Mouse (Mus musculus) hindlimb bud, embryonic 11.5 days (tissue): ENCODE measurements at regions not wholly inside any gene's neighbourhood (a gene's known extent, or its start where the extent isn't known, plus 50 kb on each side); places are given as distances from the start of the nearest gene placed in this dataset.

Experiments used
- DNase-seq: peaks from one replicate; pipeline ENCODE4 v3.0.0-alpha.2; 2012; ENCODE audit warnings: low read depth, low spot score; ENCODE audit errors: extremely low spot score

DNA sequence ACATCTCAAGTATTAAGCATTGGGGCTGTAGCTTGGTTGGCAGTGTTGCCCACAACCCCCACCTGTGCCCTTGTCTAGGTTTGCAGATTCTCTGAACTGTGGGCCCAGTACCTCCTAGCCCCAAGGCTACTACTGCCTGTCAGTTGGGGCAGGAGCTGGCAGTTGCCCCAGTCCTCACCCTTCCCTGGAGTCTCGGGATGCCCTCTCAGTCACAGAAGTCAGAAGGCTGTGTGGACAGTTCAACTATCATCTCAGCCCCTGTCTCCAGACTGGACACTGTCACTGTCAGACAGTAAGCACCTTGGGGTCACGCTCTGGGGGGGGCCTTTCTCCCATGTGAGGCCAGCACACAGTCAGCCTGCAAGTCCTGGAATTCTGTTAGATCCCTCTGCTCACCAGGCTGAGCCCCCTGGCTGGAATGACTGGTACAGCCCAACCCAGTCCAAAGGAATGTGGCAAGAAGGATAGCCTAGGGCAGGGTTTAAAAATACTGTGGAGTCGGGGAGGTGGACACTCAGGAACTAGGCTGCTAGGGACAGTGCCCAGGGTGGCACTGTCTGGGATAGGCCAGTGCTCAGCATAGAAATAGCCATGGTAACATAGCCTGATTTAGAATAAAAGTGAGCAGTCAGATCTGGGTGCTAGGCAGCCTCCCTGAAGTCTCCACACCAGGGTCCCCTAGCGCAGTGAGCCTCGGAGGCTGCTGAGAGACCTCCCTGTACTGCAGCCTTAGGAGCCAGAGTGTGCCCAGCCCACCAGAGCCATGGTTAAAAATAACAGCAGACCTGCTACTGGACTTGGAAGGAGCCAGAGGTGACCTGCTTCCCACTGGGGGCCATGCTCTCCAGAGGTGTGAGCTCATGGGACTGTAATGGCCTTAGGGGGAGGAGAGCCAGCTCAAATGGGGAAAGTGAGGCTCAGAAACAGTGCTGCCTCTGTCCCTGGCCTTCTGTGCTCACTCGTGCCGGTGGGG is 83.1 kb upstream of the Ptpn1 start:
- DNase-seq = no peak

DNA sequence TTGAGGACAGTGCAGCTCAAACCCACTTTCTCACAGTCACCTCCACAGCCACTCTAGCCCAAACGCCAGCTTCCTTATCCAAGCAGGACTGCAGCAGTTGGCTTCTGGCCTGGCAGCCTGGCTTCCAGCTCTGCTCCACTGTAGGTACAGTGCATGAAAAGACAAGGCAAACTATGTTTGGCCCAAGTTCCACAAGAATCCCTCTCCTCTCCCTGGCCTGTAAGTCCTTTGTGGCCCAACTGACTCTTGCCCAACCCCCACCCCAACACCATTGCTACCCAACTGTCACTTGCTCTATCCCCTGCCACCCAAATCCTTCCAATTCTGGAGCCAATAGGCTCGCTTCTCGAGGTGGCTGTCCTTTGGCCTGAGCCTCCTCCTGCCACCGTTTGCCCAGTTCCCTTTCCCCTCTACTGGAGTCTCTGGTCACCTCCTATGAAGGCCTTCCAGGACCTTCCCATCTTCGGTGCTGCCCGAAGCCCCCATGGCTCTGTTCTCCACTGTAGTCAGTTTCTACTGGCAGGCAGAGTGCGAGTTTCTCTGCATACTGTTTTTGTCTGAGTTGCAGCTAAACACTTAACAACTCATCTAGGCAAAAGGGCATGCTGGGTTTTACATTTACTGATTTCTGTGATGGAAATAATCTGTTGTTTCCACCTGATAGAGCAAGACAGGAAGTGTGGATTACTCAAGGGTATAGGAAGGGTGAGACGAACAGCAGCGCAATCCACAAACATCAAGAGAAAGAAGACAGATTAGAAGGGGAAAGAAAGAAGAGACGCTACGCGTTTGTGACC is 84.4 kb upstream of the Ptpn1 start:
- DNase-seq = no peak

DNA sequence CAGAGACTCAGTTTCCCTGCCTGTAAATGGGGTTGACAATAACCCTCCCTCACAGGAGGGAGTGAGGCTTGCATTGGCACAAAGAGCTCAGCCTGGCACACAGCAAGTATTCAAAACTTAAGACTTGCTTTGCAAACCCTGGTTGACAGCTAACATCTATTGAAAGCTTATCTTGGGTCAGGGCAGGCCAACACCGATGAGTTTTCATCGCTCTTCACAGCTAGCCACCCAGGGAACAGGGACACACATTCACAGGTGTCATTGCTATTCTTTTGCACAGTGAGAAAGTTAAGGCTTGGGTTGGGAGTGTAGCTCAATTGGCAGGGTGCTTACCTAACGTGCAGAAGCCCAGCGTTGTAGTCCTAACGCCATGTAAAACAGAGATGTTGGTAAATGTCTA is 86.5 kb upstream of the Ptpn1 start:
- no peak for DNase-seq

DNA sequence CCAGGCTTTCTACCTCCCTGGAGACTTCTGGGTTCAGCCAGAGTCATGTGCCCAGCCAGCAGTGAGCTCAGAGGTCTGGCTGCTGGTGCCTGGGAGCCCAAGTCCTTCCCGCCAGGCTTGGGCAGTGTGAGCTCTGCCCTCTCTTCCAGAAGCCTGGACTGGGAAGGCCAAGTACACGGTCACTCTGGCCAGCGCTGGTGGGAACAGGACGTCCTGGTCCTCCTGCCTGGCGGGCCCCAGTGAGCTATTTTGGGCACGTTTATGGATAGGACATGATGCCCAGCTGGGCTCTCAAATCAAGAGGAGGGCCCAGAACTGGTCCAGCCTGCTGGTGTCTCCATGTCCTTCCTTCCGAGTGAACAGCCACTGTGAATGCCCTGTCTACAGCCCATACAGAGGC is 87.3 kb upstream of the Ptpn1 start:
- DNase-seq = no peak

DNA sequence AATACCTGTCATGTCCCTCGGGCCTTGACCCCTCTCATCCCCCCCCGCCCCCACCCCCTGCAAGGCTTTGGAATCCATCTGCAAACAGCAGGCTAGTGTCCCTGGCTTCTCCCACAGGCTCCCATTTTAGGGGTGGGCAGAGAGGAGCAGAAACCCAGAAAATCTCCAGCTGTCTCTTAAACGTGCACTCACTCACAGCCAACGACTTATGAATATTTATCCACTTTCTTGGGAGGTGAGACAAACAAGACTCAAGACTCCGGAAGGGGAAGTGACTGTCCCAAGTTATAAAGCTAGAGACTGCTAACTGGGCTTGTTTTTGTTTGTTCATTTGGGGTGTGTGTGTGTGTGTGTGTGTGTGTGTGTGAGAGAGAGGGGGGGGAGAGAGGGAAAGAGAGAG is 87.9 kb upstream of the Ptpn1 start:
- DNase-seq = no peak

DNA sequence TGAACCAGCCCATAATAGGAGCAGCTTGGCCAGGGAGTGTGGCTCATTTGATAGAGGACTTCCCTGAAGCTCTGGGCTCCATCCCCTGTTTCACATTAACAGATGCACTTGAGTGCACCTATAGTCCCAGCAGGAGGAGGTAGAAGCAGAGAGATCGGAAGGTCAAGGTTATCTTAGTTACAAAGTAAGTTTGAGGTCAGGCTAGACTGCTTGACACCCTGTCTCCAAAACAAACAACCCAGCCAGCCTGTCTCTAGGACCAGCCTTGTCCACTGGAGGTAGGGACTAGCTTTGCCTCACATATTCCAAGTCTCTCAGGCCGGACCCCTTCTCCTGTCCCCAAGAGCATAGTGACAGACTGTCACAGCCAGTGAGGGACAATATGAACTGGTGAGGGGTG is 88.9 kb upstream of the Ptpn1 start:
- DNase-seq = no peak

DNA sequence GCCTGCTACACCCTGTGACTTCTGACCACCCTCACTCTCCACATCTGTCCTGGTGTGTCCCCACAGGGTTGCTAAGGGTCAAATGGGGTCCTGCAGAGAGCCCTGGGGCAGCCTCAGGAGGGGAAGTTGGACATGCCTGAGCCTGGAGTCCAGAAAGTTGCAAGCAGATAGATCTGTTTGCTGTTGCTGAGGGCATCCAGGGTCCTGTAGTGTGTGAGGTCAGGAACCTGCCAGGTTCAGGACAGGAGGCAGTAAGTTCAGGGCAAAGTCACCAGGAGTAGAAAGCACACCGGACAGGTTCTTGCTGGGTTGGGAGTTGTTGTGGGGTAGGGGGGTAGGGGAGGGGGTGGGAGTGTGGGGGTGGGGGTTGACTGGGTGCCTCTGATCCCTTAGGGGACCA is 89.4 kb upstream of the Ptpn1 start:
- no peak for DNase-seq

DNA sequence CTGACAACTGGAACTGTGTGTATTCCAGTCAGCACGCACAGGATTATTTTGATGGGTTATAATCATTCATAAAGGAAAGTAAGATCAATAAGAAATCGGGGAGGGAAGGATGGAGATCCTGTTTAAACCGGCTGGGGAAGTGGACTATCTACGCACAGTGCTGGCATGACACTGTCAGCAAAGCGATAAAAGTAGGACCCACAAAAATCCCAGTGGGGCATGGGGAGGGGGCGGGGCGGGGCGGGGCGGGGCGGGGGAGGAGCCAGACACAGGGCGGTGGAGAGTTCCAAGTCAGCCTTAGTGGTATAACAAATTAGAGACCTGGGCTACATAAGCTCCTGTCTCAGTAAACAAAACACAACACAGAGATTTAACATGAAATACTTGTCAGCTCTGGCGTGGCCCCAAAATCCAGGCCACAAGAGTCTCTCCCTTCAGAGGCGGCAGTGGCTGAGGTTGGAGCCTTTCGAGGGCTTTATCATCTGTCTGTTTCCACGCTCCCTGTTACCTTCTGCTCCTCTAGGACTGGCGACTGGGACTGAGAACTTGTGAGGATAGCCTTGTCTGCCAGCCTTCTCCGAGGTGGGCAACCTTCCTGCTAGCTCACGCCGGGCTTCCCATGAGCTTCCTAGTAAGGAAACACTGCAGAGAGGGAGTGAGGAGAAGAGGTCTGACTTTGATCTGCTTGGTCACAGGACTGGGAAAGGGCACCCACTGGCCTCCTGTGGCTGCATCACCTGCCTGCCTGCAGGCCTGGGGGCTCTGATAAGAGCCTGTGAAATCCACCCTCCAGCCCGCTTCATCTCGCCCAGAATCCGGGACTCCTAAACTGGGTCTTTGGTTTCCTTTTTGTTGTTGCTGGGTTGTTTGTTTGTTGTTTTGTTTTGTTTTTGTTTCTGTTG is 90.3 kb upstream of the Ptpn1 start:
- no peak for DNase-seq

DNA sequence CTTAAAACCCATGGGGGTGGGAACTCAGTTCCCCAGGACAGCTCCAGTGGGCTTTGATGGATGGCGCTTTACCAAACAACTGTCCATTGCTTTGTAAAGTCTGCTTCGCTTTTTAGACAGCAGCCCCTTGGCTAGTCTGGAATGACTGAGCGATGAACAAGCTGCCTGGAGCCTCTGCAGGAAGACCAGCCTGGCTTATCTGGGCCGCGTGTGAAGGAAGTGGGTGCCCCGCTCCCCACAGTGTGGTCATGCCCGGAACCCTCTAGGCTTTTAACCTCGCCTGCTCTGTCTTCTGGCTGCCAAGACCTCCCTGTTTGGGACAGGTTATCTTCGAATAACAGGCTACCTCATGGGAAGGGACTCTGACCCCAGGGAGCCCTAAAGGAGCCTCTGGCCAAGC is 91.5 kb upstream of the Ptpn1 start:
- no peak for DNase-seq

DNA sequence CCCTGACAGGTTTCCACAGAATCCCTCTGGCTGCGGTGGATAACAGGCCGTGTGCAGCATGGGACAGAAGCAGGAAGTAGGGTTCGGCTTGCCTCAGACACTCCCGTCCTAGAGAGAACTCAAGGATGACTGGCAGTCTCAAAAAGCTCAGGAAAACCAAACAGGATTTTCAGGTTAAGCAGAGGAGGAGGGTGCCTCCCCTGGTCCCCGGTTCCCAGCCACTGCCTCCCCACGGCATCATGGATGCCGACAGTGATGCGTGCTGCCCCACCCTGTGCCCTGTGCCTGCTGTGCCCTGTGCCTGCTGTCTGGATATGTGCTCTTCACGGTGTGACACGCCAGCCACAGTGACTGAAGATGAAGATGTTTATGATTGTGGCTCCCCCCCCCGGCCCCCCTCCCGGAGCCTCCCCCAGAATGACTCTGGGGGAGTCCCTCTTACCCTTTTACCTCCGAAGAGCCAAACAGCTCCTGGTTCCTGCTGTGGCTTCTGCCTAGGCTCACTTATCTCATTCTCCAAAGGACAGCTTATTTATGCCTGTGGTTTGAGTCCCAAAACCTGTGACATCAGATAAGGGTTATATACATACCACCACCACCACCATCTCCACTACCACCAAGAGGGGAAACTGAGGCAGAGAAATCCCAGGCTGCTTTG is 92.4 kb upstream of the Ptpn1 start:
- no peak for DNase-seq

DNA sequence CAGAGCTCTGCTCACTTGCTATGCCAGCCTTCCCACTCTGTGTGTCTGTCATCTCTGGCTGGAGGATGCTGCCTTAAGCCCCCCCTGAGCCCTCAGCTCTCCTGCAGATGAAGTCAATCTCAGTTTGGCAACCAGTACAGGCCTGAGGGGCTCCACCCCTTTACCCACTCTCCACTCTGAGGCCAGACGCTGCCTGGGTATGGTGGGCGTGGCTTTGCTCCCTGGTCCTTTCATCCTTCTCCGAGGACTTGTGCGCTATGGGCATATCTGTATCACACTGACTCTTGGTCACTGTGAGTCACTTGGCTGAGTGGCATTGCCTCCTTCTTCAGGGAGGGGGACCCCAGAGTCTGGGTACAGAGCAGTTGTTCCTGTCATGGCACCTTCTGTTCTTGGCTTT is 94.3 kb upstream of the Ptpn1 start:
- DNase-seq = no peak

DNA sequence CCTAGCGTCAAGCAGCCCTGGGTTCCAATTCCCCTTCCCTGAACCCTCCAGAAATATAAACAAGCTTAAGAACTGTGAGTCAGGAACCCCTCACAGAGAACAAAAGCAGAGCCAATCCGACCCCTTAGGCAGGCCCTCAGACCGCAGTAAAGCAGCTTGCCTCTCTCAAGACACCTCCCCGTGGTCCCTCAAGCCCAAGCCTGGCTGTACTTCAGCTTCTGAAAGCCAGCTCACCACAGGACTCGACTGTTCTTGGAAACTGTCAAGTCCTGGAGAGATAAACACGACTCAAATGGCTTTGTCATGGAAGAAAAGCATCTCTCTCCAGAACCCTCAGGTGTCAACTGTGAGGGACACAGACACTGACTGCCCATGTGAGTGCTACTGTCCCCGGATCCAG is 95.2 kb upstream of the Ptpn1 start:
- no peak for DNase-seq

DNA sequence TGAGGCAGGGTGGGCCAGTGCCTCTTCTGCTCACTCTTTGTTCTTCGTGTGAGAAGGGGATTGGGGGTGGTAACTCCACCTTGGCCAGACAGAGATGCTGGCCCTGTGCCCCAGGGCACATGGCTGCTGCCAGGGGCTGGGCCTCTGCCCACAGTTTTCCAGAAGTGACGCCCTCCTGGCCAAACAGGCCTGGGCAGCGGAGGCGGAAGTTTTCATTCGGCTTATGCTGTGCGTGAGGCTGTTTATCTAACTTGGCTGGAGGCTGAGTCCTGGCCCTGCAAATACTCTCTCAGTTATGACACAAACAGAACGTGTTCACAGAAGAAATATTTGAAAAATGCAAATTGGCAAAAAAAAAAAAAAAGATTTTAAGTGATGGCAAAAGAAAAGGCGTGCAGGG is 97.3 kb upstream of the Ptpn1 start:
- DNase-seq = no peak

DNA sequence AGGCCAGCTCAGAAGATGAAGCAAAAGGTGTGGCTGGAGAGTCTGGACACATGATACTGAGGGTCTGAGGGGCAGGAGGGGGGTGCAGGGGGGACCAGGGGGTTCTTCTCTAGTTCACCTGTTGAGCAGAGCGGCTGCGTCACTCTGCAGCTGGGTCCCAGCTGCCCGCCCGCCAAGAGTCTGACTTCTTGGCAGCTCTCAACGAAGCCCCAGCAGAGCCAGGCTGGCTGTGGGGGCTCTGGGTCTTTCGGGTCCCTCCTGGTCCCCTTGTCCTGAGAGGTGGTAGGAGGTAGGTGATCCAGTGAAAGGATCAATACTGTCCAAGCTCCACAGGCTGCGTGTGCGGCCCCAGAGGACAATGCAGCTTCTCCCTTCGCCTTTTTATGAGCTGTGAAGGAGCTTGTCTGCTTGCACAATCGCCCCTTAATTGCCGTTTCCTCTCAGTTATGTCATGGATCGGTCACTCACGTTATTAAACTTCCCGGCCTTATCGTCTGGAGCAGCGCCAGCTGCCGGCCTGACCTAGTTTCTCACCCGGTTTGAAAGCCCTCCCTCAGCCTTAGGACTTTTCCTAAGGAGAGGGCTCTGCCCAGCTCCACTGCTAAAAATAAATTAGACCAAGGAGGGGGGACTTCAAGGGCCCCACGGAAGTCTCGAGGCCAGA is 98.4 kb upstream of the Ptpn1 start:
- peak; percentile 18 for DNase-seq

DNA sequence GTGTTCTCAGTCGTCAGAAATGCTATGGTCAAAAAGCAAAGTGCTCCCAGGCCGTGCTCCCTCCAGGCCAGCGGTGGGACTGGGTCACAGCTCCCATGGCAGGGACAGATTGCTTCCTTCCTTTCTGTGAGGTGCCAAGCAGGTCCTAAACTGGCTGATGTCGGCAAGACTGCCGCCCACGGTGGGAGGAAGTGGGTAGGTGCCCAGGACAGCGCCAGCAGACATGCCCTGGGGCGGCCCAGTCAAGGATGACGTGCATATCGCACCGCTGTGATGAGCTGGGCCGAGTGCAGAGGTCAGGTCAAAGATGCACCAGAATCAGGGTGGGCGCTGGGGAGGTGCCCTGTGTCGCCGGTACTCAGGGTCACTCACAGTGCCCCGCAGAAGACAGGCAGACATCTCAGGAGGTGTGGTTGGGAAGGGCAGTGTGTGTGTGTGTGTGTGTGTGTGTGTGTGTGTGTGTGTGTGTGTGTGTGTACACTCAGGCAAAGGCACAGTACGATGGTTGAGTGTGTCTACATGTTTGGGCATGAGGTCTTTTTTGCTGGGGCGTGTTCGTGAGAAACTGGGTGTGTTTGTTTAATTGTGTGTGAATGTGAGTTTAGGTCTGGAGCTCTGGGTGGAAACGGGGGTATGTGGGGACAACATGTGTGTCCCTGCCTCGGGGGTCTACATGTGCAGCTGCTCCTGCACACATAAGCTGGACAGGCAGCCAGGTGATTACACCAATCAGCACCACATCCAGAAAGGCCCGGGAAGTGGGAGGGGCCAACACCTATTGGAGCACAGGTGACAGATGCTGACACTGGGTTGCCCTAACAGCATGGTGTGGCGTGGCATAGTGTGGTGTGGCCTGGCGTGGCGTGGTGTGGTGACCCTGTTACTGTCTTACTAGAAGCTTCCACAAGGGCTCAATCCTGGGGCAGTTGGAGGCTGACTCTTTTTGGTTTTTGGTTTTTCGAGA is 100.5 kb upstream of the Ptpn1 start:
- DNase-seq = no peak

DNA sequence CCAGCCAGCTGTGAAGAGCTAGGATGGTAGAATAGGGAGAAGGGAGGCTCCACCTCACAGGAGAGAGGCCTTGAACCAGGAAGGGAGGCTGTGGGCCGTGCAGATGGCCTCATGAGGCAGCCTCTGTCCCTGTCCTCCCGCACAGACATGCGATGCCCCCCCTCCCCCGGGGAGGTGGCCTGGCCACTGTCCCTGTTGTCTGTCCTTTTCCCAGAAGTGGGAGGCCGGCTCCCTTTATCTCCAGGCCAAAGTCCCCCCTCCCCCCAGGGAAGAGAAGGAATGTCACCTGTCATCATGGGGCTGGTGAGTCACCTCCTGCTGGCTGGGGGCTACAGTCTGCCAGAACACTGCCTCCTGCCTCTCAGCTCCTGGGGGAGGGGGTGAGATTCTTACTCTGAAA is 103.6 kb upstream of the Ptpn1 start:
- DNase-seq = no peak

DNA sequence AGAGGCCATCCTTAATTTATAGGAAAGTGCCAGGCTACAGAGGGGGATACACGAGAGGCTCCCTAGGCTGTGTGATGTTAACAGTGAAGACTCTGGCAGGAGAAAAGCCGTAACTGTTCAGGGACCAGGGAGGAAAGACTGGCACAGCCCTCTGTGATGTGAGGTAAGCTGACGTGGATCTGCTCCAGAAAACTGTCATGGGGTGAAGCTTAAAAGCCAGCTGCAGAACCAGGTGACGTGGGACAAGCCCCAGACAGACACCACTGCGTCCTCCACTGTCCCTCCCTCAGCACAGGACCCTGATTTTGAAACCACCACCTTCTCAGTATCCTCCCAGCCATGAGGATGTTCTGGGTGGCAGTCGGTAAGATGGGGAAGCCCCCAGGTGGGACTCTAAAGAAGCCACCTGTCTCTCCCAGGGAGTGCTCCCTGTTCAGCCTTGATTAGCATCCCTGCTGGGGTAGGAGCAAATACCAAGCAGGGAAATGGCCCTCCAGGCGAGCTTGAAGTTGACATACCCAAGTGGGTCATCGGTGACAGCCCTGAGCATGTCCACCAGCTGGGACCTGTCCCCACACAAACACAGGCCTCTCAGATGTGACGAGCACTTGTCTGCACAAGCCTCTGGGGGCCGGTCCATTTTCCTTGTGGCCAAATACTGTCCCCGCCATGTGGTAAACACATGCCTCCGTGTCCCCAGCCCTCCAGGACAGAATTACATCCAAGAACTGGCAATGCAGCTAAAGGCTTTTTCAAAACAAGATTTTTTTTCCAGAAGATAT is 104.7 kb upstream of the Ptpn1 start:
- no peak for DNase-seq

DNA sequence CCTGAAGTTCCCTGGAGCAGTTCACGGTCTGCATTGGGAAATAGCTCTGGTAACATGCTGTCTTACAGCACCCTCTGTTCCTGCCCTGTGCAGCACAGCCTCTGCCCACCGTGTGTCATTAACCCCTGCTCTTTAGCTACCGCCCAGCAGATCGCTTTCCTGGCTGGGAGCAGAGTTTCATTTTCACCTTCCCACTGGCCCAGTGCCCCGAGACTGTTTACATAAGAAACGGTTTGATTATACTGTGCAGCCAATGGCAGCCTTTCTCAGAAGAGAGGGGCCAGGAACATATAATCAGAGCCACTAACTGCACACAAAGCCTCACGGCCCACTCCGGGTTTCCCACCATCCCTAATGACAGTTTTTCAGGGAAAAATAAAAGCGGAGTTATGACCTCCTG is 108.3 kb upstream of the Ptpn1 start:
- no peak for DNase-seq
